Mouse (Mus musculus): Measurements from ENCODE around the gene Dpp8. TPM values are rescaled to one million over a fixed set of nuclear protein-coding genes. Genes with fewer than 3 reads are reported as not detected.
"Not testable (repeated sequence)": the region's sequence is repeated elsewhere in the genome, so short reads cannot be mapped to it uniquely, and the experiment has no call there.

Dpp8 gene
- polyA plus RNA-seq, 1 experiment from 2014 or later = 33.4 TPM

DNA sequence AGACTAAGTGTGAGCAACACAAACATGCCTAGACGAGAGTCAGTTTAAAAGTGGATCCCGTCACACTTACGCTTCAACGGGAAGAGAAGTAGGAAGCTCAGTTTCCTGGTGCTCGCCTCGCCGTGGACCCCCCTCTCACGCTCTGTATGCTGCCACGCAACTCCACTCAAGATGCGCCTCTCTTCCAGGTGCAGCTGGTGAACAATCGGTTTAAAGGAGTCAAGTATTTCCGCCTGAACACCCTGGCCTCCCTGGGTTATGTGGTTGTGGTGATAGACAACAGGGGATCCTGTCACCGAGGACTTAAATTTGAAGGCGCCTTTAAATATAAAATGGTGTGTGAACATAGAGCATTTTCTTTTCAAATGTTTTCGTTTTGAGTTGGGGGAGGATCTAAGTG, 42.0 kb downstream of the Dpp8 start:
- H3K4me3 ChIP-seq (ENCODE audit: low read depth, low read length) = no peak overlapping the region
- ATAC-seq (ENCODE audit: low FRiP score) (no peak), DNase-seq (ENCODE audit: low spot score, missing footprints) (no peak)
- H3K27me3 ChIP-seq (ENCODE audit: control insufficient read depth, insufficient read depth, low read length) = no peaks in the 10 kb centered on the region
- H3K36me3 ChIP-seq (ENCODE audit: control insufficient read depth, insufficient read depth, low read length) = peaks cover 6% of the 10 kb centered on the region; the same call in 1 of the 2 replicates
- no peak overlapping the region for H3K4me2 ChIP-seq
- no peaks in the 10 kb centered on the region for H3K4me1 ChIP-seq (ENCODE audit: control insufficient read depth, insufficient read depth, low read length)
- H3K9ac ChIP-seq (ENCODE audit: low read length) = no peak overlapping the region
- no peaks in the 10 kb centered on the region for H3K9me3 ChIP-seq (ENCODE audit: control insufficient read depth, low read length)
- 92% methylated on average over 15 of the region's 15 CpGs for WGBS
- no peak overlapping the region for H3K27ac ChIP-seq (ENCODE audit: low read depth, low read length)

DNA sequence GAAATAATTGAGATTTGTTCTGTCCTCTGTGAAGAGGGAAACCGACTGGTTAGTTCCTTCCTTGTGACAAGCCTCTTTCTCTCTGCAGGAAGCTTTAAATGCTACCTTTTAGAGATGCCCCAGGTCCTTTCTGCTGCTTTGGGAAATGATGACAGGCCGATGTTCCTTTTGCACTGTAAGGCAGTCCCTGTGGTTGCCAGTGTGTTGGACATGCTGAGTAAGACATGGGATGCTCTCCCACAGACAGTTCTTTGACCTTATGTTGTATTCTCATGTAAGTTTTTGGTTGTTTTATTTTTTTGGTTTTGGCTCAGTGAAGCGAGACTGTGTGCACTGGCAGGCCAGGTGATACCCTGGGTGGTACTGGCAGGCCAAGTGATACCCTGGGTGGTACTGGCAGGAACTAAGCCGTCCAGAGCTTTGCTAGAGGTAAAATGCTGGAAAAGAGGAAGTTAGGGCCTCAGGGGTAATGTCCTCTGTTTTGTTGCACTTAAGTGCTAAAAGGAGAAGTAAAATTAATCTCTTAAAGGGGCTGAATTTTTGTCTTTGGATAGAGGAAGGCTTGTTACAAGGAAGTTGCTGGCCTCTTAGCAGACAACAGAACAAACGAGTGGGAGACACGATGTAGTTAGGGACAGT, 42.8 kb downstream of the Dpp8 start:
- Histone ChIP-seq H3K4me2 (no peak overlapping the region), H3K9ac (ENCODE audit: low read length) (no peak overlapping the region), H3K4me3 (ENCODE audit: low read depth, low read length) (no peak overlapping the region), H3K36me3 (ENCODE audit: control insufficient read depth, insufficient read depth, low read length) (peaks cover 6% of the 10 kb centered on the region; the same call in 1 of the 2 replicates), H3K27ac (ENCODE audit: low read depth, low read length) (no peak overlapping the region), H3K27me3 (ENCODE audit: control insufficient read depth, insufficient read depth, low read length) (no peaks in the 10 kb centered on the region), H3K4me1 (ENCODE audit: control insufficient read depth, insufficient read depth, low read length) (no peaks in the 10 kb centered on the region), H3K9me3 (ENCODE audit: control insufficient read depth, low read length) (no peaks in the 10 kb centered on the region)
- DNase-seq (ENCODE audit: low spot score, missing footprints) (no peak), ATAC-seq (ENCODE audit: low FRiP score) (no peak)
- WGBS = 91% methylated on average over 6 of the region's 6 CpGs

DNA sequence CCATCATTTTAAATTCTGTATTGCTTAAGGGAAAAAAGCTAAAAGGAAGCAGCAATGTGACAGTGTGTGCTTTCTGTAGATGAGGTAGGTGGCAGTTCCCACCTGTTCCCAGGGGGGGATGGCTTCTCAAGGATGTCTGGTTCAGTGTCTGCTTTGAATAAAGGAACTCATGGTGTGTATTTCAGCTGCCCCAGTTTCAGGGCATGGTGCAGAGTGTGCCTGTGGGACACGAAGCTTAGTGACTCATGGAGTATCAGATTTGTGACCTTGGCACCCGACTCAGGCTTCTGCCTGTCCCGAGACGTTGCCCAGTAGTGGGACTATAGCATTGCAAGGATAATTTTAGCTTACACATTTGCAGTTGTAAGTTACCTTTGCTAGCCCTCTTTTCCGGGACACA, 45.3 kb downstream of the Dpp8 start:
- Histone ChIP-seq H3K27me3 (ENCODE audit: control insufficient read depth, insufficient read depth, low read length) (no peaks in the 10 kb centered on the region), H3K4me3 (ENCODE audit: low read depth, low read length) (no peak overlapping the region), H3K9me3 (ENCODE audit: control insufficient read depth, low read length) (no peaks in the 10 kb centered on the region), H3K4me1 (ENCODE audit: control insufficient read depth, insufficient read depth, low read length) (no peaks in the 10 kb centered on the region), H3K9ac (ENCODE audit: low read length) (no peak overlapping the region), H3K36me3 (ENCODE audit: control insufficient read depth, insufficient read depth, low read length) (peaks cover 7% of the 10 kb centered on the region; the same call in 1 of the 2 replicates), H3K27ac (ENCODE audit: low read depth, low read length) (no peak overlapping the region), H3K4me2 (no peak overlapping the region)
- ATAC-seq (ENCODE audit: low FRiP score) (no peak), DNase-seq (ENCODE audit: low spot score, missing footprints) (no peak)
- WGBS = 94% methylated on average over 5 of the region's 5 CpGs

DNA sequence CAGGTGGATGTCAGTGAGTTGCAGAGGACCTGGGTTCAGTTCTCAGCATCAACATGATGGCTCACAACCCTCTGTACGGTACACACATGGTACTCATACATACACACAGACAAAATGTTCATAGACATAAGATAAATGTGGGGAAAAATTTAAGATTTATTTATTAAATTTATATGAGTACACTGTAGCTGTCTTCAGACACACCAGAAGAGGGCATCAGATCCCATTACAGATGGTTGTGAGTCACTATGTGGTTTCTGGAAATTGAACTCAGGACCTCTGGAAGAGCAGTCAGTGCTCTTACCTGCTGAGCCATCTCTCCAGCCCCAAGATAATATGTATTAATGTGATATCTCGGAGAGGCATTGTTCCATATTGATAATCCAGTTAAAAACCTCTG, 47.9 kb downstream of the Dpp8 start:
- H3K9me3 ChIP-seq (ENCODE audit: control insufficient read depth, low read length); H3K4me2 ChIP-seq; H3K27ac ChIP-seq (ENCODE audit: low read depth, low read length); H3K27me3 ChIP-seq (ENCODE audit: control insufficient read depth, insufficient read depth, low read length); H3K4me3 ChIP-seq (ENCODE audit: low read depth, low read length); ATAC-seq (ENCODE audit: low FRiP score); DNase-seq (ENCODE audit: low spot score, missing footprints); H3K9ac ChIP-seq (ENCODE audit: low read length); H3K4me1 ChIP-seq (ENCODE audit: control insufficient read depth, insufficient read depth, low read length): not testable (repeated sequence)
- peaks cover 13% of the 10 kb centered on the region for H3K36me3 ChIP-seq (ENCODE audit: control insufficient read depth, insufficient read depth, low read length)
- WGBS = 98% methylated on average over 2 of the region's 2 CpGs

DNA sequence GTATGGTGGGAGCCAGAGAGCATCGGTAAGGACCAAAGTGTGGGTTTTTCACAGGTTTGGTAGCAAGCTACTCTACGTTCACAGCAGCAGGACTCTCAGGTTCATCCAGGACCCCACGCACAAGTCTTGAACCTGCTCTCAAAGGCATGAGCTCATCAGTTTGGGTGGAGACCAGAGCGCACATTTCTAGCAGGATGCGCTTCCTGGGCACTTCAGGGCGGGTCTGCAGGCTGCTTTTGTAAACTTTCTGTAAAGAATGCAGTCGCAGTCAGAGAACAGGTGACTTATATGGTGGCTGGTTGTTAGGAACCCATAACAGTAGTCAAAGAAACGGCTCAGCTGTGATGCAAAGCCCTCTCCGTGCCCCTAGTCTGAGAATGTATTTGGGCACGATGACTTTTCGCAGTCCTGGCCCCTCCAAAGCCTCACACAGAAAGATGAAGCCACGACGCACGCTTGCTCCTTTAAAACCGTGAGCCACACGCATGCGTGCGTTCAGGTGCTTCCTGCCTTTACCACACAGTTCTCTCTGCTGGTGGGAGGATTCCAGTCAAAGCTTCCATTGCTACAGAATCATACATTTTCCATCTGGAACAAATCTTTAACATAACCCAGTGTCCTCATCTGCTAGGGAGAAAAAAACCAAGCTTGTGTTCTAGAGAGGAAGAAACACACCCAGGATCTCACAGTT, 51.0 kb downstream of the Dpp8 start:
- ATAC-seq (ENCODE audit: low FRiP score) (no peak), DNase-seq (ENCODE audit: low spot score, missing footprints) (no peak)
- no peak overlapping the region for H3K27ac ChIP-seq (ENCODE audit: low read depth, low read length)
- H3K36me3 ChIP-seq (ENCODE audit: control insufficient read depth, insufficient read depth, low read length) = peaks cover 13% of the 10 kb centered on the region
- H3K9me3 ChIP-seq (ENCODE audit: control insufficient read depth, low read length) = no peaks in the 10 kb centered on the region
- 94% methylated on average over 18 of the region's 18 CpGs for WGBS
- no peak overlapping the region for H3K4me2 ChIP-seq
- no peak overlapping the region for H3K4me3 ChIP-seq (ENCODE audit: low read depth, low read length)
- H3K4me1 ChIP-seq (ENCODE audit: control insufficient read depth, insufficient read depth, low read length) = no peaks in the 10 kb centered on the region
- no peaks in the 10 kb centered on the region for H3K27me3 ChIP-seq (ENCODE audit: control insufficient read depth, insufficient read depth, low read length)
- H3K9ac ChIP-seq (ENCODE audit: low read length) = no peak overlapping the region

DNA sequence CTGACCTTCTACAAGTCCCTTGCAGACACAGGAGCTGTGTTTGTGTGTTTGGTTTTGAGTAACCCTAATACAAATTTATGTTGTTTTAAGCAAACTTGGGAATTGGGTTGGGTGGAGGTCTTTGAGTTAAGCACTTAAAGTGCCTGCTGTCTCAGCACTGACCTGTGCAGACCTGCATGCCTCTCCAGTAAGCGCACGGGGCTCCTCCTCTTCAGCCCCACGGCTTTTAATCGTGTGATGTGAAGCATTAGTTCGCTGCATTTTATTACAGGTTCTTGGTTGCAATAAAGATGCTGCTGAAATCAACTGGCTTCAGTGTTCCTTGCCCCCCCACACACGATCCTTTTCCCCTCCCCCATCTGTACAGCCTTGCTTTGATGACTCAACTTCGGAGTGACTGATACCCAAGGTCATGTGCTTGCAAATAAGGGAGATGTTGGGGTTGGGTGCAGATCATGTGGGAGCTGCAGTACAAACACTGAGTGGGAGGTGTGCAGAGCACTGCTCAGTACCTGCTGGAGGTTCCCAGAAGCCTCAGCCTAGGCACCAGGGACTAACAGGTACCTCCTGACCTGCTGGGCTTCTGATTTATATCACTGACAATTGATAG, 52.1 kb downstream of the Dpp8 start:
- ATAC-seq (ENCODE audit: low FRiP score) (no peak), DNase-seq (ENCODE audit: low spot score, missing footprints) (no peak)
- 86% methylated on average over 7 of the region's 7 CpGs for WGBS
- no peaks in the 10 kb centered on the region for H3K4me1 ChIP-seq (ENCODE audit: control insufficient read depth, insufficient read depth, low read length)
- peaks cover 9% of the 10 kb centered on the region for H3K36me3 ChIP-seq (ENCODE audit: control insufficient read depth, insufficient read depth, low read length)
- no peak overlapping the region for H3K27ac ChIP-seq (ENCODE audit: low read depth, low read length)
- no peaks in the 10 kb centered on the region for H3K27me3 ChIP-seq (ENCODE audit: control insufficient read depth, insufficient read depth, low read length)
- no peak overlapping the region for H3K4me2 ChIP-seq
- H3K9me3 ChIP-seq (ENCODE audit: control insufficient read depth, low read length) = no peaks in the 10 kb centered on the region
- H3K4me3 ChIP-seq (ENCODE audit: low read depth, low read length) = no peak overlapping the region
- no peak overlapping the region for H3K9ac ChIP-seq (ENCODE audit: low read length)

DNA sequence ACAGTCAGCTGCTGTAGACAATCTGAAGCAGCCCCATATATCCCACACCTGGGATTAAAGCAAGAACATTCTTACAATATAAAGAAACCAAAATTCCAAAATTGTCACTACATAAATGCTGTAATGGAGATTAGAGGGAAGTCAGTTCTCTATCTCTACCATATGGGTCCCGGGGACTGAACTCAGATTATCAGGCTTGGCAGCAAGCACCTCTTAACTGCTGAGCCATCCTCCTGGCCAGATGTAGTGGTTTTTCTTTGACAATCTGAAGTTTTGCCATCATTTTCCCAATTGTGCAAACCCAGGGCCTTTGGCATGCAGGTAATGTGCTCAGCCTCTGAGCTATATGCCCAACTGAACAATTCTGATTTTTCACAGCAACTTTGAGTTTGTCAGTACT, 53.1 kb downstream of the Dpp8 start:
- ATAC-seq (ENCODE audit: low FRiP score) (no peak), DNase-seq (ENCODE audit: low spot score, missing footprints) (no peak)
- WGBS = 83% methylated on average over 1 of the region's 1 CpGs
- Histone ChIP-seq H3K27ac (ENCODE audit: low read depth, low read length) (no peak overlapping the region), H3K9ac (ENCODE audit: low read length) (no peak overlapping the region), H3K9me3 (ENCODE audit: control insufficient read depth, low read length) (no peaks in the 10 kb centered on the region), H3K36me3 (ENCODE audit: control insufficient read depth, insufficient read depth, low read length) (peaks cover 9% of the 10 kb centered on the region), H3K4me2 (no peak overlapping the region), H3K27me3 (ENCODE audit: control insufficient read depth, insufficient read depth, low read length) (no peaks in the 10 kb centered on the region), H3K4me3 (ENCODE audit: low read depth, low read length) (no peak overlapping the region), H3K4me1 (ENCODE audit: control insufficient read depth, insufficient read depth, low read length) (no peaks in the 10 kb centered on the region)

DNA sequence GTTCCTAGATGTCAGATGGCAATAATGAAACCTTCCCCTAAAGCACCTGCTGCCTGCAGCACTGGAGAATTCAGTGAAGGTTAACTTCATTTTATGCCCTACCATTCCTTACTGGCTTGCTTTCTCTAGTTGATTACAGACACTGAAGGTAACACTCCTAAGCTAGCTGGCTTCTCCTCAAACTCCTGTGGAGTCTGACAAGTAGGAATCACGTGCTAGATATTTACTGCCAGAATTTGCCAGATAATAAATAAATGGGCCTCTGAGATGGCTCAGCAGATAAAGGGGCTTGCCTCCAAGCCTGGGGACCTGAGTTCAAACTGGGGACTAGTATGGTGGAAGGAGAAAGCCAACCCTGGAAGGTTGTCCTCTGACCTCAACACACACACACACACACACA, 54.6 kb downstream of the Dpp8 start:
- Histone ChIP-seq H3K36me3 (ENCODE audit: control insufficient read depth, insufficient read depth, low read length) (peaks cover 9% of the 10 kb centered on the region), H3K4me2 (no peak overlapping the region), H3K4me3 (ENCODE audit: low read depth, low read length) (no peak overlapping the region), H3K27ac (ENCODE audit: low read depth, low read length) (no peak overlapping the region), H3K4me1 (ENCODE audit: control insufficient read depth, insufficient read depth, low read length) (no peaks in the 10 kb centered on the region), H3K27me3 (ENCODE audit: control insufficient read depth, insufficient read depth, low read length) (no peaks in the 10 kb centered on the region), H3K9me3 (ENCODE audit: control insufficient read depth, low read length) (no peaks in the 10 kb centered on the region), H3K9ac (ENCODE audit: low read length) (no peak overlapping the region)
- DNase-seq (ENCODE audit: low spot score, missing footprints) (no peak), ATAC-seq (ENCODE audit: low FRiP score) (no peak)
- 77% methylated on average over 1 of the region's 1 CpGs for WGBS

DNA sequence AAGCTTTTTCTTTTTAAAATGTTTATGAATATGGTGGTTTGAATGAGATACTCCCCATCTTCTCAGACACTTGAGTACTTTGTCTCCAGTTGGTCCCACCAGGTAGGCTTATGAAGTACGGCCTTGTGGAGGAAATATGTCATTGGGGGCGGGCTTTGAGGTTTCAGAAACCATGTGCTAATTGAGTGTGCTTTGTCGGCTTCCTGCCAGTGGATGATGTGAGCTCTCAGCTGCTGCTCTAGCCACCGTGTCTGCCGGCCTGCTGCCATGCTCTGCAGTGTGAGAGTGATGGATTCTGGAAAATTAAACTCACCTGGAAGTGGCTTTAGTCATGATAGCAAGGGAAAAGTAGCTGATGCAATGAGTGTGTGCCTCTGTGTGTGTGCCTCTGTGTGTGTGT, 55.3 kb downstream of the Dpp8 start:
- no peak overlapping the region for H3K27ac ChIP-seq (ENCODE audit: low read depth, low read length)
- DNase-seq (ENCODE audit: low spot score, missing footprints) (no peak), ATAC-seq (ENCODE audit: low FRiP score) (no peak)
- no peaks in the 10 kb centered on the region for H3K27me3 ChIP-seq (ENCODE audit: control insufficient read depth, insufficient read depth, low read length)
- 79% methylated on average over 5 of the region's 5 CpGs for WGBS
- H3K4me2 ChIP-seq = no peak overlapping the region
- no peak overlapping the region for H3K4me3 ChIP-seq (ENCODE audit: low read depth, low read length)
- H3K36me3 ChIP-seq (ENCODE audit: control insufficient read depth, insufficient read depth, low read length) = peaks cover 8% of the 10 kb centered on the region
- no peaks in the 10 kb centered on the region for H3K9me3 ChIP-seq (ENCODE audit: control insufficient read depth, low read length)
- H3K9ac ChIP-seq (ENCODE audit: low read length) = no peak overlapping the region
- H3K4me1 ChIP-seq (ENCODE audit: control insufficient read depth, insufficient read depth, low read length) = no peaks in the 10 kb centered on the region
